ENCODE assay signal across 9 mouse cellular contexts in the genomic region with DNA sequence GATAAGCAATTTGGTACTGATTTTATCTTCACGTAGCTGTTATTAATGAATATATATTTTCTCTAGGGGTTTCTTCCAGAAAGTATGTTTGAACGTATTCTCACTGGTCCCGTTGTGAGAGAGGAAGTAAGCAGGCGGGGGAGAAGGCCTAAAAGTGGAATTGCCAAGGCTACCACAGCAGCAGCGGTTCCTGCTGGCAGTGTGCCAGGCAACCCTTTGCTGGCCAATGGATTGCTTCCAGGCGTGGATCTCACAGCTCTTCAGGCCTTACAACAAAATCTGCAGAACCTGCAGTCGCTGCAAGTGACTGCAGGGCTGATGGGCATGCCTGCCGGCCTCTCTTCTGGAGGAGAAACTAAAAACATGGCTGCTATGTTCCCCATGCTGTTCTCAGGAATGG. TPM values are rescaled to one million over a fixed set of nuclear protein-coding genes. Genes with fewer than 3 reads are reported as not detected.
DNase-seq lines count a peak whose midpoint lies in the region; ATAC-seq lines count a peak whose summit lies in the region.
"Had no signal": no experiment of that assay in that cellular context is flagged by ENCODE, and none has a peak within 500 bp of the region (broad histone marks: within the 10 kb centered on the region; RNA-seq: fewer than 3 reads in every experiment).

No protein-coding gene starts in this region.

- no peak overlapping the region for H3K4me3 ChIP-seq in hindbrain, embryonic 14.5 days (replicated peaks; ENCODE audit: low read length)
- no peak overlapping the region for H3K4me3 ChIP-seq in hindbrain, embryonic 10.5 days
- no peak overlapping the region for H3K4me3 ChIP-seq in stomach, embryonic 15.5 days (replicated peaks)
- H3K4me3 ChIP-seq: erythroblast, embryonic 14.5 days had no signal

- no peaks in the 10 kb centered on the region for H3K9me3 ChIP-seq in hindbrain, embryonic 14.5 days (ENCODE audit: control insufficient read depth, low read length)
- H3K9me3 ChIP-seq in hindbrain, embryonic 10.5 days = no peaks in the 10 kb centered on the region
- no peaks in the 10 kb centered on the region for H3K9me3 ChIP-seq in stomach, embryonic 15.5 days

- no peaks in the 10 kb centered on the region for H3K4me1 ChIP-seq in hindbrain, embryonic 14.5 days (replicated peaks; ENCODE audit: control insufficient read depth, insufficient read depth, low read length)
- no peaks in the 10 kb centered on the region for H3K4me1 ChIP-seq in hindbrain, embryonic 10.5 days (replicated peaks)
- peaks cover 6% of the 10 kb centered on the region; the same call in 1 of the 2 replicates for H3K4me1 ChIP-seq in stomach, embryonic 15.5 days

- H3K27me3 ChIP-seq in hindbrain, embryonic 14.5 days (ENCODE audit: control insufficient read depth, insufficient read depth, low read length) = no peaks in the 10 kb centered on the region
- H3K27me3 ChIP-seq in hindbrain, embryonic 10.5 days (ENCODE audit: insufficient read depth, poor library complexity, severe bottlenecking) = no peaks in the 10 kb centered on the region
- no peaks in the 10 kb centered on the region for H3K27me3 ChIP-seq in stomach, embryonic 15.5 days (replicated peaks)

- DNase-seq in hindbrain, embryonic 14.5 days (ENCODE audit: low spot score) = peak; percentile 81
- DNase-seq in hindbrain, embryonic 10.5 days (ENCODE audit: low spot score) = no peak
- peak; percentile 26 to 52 for DNase-seq in adrenal gland, postnatal 4 days (ENCODE audit: low spot score in 2 of 2)
- DNase-seq in forelimb bud, embryonic 11.5 days (ENCODE audit: low read depth, low spot score) = peak; percentile 29
- DNase-seq in heart, postnatal 4 days = peak; percentile 86
- peak; percentile 40 for DNase-seq in left cerebral cortex, adult 11 months (ENCODE audit: low spot score)

- no peak overlapping the region for H3K4me2 ChIP-seq in hindbrain, embryonic 14.5 days (replicated peaks)
- no peak overlapping the region for H3K4me2 ChIP-seq in stomach, embryonic 15.5 days

- peaks cover 76% of the 10 kb centered on the region for H3K36me3 ChIP-seq in hindbrain, embryonic 14.5 days (replicated peaks; ENCODE audit: control insufficient read depth, insufficient read depth)
- H3K36me3 ChIP-seq in hindbrain, embryonic 10.5 days = peaks cover 82% of the 10 kb centered on the region
- H3K36me3 ChIP-seq in stomach, embryonic 15.5 days = peaks cover 12% of the 10 kb centered on the region

- no peak for ATAC-seq in hindbrain, embryonic 14.5 days (ENCODE audit: low FRiP score)
- peak; percentile 61 for ATAC-seq in megakaryocyte-erythroid progenitor cell, adult 5-6 weeks (replicated peaks; ENCODE audit: low FRiP score, low TSS enrichment, poor library complexity, severe bottlenecking)
- ATAC-seq in stomach, embryonic 15.5 days (ENCODE audit: insufficient read depth, low FRiP score, low read depth) = no peak

- H3K9ac ChIP-seq in hindbrain, embryonic 14.5 days = no peak overlapping the region
- H3K9ac ChIP-seq in stomach, embryonic 15.5 days = no peak overlapping the region

- H3K27ac ChIP-seq in hindbrain, embryonic 14.5 days = no peak overlapping the region
- H3K27ac ChIP-seq in hindbrain, embryonic 10.5 days = no peak overlapping the region
- H3K27ac ChIP-seq in stomach, embryonic 15.5 days = peak overlapping the region; percentile 31; the same call in 1 of the 2 replicates

- WGBS in hindbrain, embryonic 14.5 days = 37% methylated on average over 8 of the region's 8 CpGs
- WGBS in hindbrain, embryonic 10.5 days = 87% methylated on average over 8 of the region's 8 CpGs
- 37% methylated on average over 8 of the region's 8 CpGs for WGBS in stomach, embryonic 15.5 days

RNA-seq across cellular contexts. Expression of a gene that starts 18.8 kb away (rescaled TPM):
- 24.7 and 28.4 TPM in 2 replicates for polyA plus RNA-seq in hindbrain, embryonic 14.5 days (2014; fragmentation: Nextera tagmentation; extraction: Ambion mirVana)
- 8.6 and 11.1 TPM in 2 replicates for polyA plus RNA-seq in hindbrain, embryonic 10.5 days (2016; fragmentation: Nextera tagmentation; extraction: Ambion mirVana)
- 10 to 100 TPM; 36.9 to 37.6 TPM for total RNA-seq in adrenal gland, postnatal 4 days (2021)
- 10 to 100 TPM; 17.6 to 18.8 TPM for total RNA-seq in heart, postnatal 4 days (2021)
- total RNA-seq in megakaryocyte-erythroid progenitor cell, adult 5-6 weeks (2014; fragmentation: Nextera tagmentation) = 38.9 and 65.8 TPM in 2 replicates
- 64.4 and 75.3 TPM in 2 replicates for total RNA-seq in megakaryocyte-erythroid progenitor cell, adult 5-6 weeks (2017)
- polyA plus RNA-seq in stomach, embryonic 15.5 days (2015; fragmentation: Nextera tagmentation; extraction: Ambion mirVana) = 14.8 and 17.2 TPM in 2 replicates
